Mouse (Mus musculus) MEL (cell line): ENCODE measurements around the gene Naa80.

Experiments
- CTCF ChIP-seq, 3 experiments: IDR thresholded peaks in 2 of 3; conservative IDR thresholded peaks in 1 of 3; 2 replicates each; pipeline ENCODE4 v1.5.1; 2011 to 2012; ENCODE audit warnings: low read length in 3 of 3, low read depth in 2 of 3, mild to moderate bottlenecking in 2 of 3, improper control_type of control experiment in 1 of 3, inconsistent platforms in 1 of 3, mixed read lengths in 1 of 3, moderate library complexity in 1 of 3; ENCODE audit not compliant: control insufficient read depth in 1 of 3, insufficient read depth in 1 of 3, poor library complexity in 1 of 3, severe bottlenecking in 1 of 3
- JUND ChIP-seq: IDR thresholded peaks from 2 replicates; pipeline ENCODE4 v1.6.1; 2011; ENCODE audit warnings: low read depth, mild to moderate bottlenecking, improper control_type of control experiment, low read length
- MAFK ChIP-seq: IDR thresholded peaks from 2 replicates; pipeline ENCODE4 v1.6.1; 2011; ENCODE audit warnings: low read depth, mild to moderate bottlenecking, low read length, improper control_type of control experiment, borderline replicate concordance
- POLR2A ChIP-seq, 2 experiments: IDR thresholded peaks; 2 replicates each; pipeline ENCODE4 v1.6.1; 2011 to 2012; ENCODE audit warnings: low read length in 2 of 2, mild to moderate bottlenecking in 2 of 2, control low read depth in 1 of 2, improper control_type of control experiment in 1 of 2, low read depth in 1 of 2, moderate library complexity in 1 of 2; ENCODE audit not compliant: control insufficient read depth in 1 of 2, insufficient read depth in 1 of 2, poor library complexity in 1 of 2
- USF1 ChIP-seq: IDR thresholded peaks from 2 replicates; pipeline ENCODE4 v1.6.1; 2014; ENCODE audit warnings: low read depth, mild to moderate bottlenecking, inconsistent platforms, low read length, improper control_type of control experiment, moderate library complexity
- USF2 ChIP-seq, 2 experiments: IDR thresholded peaks; 2 replicates each; pipeline ENCODE4 v1.6.1; 2011 to 2012; ENCODE audit warnings: improper control_type of control experiment in 2 of 2, low read length in 2 of 2, borderline replicate concordance in 1 of 2, inconsistent platforms in 1 of 2, low read depth in 1 of 2, mild to moderate bottlenecking in 1 of 2; ENCODE audit not compliant: insufficient read depth in 1 of 2
- ZNF384 ChIP-seq: IDR thresholded peaks from 2 replicates; pipeline ENCODE4 v1.6.1; 2012; ENCODE audit warnings: low read depth, mild to moderate bottlenecking, inconsistent platforms, low read length, improper control_type of control experiment

GRCm38 (mm10) chr9:107606591-107606990 lies 27.9 kb downstream of the Naa80 start:
- no peak for TF ChIP-seq USF1
- TF ChIP-seq ZNF384, result no peak
- TF ChIP-seq USF2 (IDR thresholded peaks at IDR 0.05; ENCODE audit: borderline replicate concordance in 1 of 2, insufficient read depth in 1 of 2, low read depth in 1 of 2, low read length in 2 of 2), result no peak
- no peak for TF ChIP-seq CTCF (IDR thresholded peaks at IDR 0.05 in 2 of 3, conservative IDR thresholded peaks at IDR 0.05 in 1 of 3; ENCODE audit: control insufficient read depth in 1 of 3, insufficient read depth in 1 of 3, low read depth in 2 of 3, low read length in 3 of 3, poor library complexity in 1 of 3, severe bottlenecking in 1 of 3)
- no peak for TF ChIP-seq POLR2A (IDR thresholded peaks at IDR 0.05; ENCODE audit: control insufficient read depth in 1 of 2, insufficient read depth in 1 of 2, low read depth in 1 of 2, low read length in 2 of 2, poor library complexity in 1 of 2)
- no peak for TF ChIP-seq JUND
- TF ChIP-seq MAFK, result no peak
